Mouse (Mus musculus): ENCODE measurements around the gene Dll4. TPM values are rescaled to one million over a fixed set of nuclear protein-coding genes. Genes with fewer than 3 reads are reported as not detected.
A peak's percentile ranks its signal among the peaks of the same experiment; 100 is the strongest.

Dll4 gene
- total and polyA plus RNA-seq, 3 experiments = 0.12 to 0.13 TPM; not detected in 1

DNA sequence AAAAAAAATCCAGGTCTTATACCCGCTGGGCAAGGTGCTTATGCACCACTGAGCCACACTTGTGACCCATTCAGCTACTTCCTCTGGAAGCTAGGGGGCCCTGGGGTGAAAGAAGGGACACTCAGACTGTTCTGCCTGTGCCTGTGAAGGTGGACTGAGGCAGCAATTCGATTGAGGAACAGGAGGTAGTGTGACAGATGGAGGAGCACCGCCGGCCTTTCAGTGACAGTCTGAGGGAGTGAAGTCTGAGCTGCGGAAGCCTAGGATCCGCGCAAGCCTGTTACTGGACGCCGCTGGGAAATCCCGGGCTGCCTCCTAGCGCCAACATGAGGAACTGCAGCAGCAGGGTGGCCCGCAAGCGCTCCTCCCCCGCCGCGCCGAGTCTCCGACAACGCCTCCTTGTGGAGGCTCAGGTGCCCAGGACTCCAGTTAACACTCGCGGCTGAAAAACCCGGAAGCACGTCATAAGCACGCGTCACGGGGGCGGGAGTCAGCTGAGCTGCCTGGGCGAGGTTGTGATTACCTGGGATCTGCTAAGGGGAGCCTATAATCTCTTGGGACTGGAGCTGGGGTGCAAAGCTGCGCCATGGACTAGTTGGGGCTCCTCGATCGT is 37.2 kb upstream of the Dll4 start, which contains the start of gene Vps18:
Gene Vps18 (plus strand): TSS at position 471 of the 613 bp plus-strand sequence.
- TF ChIP-seq GABPA (IDR thresholded peaks at IDR 0.05; ENCODE audit: insufficient replicate concordance, low read depth, low read length) = no peak; the same call in 1 of the 2 replicates
- peak; percentile 69 for TF ChIP-seq ZNF384 (IDR thresholded peaks at IDR 0.05; ENCODE audit: low read depth, low read length)
- peak; percentile 62; the same call in 1 of the 2 replicates for TF ChIP-seq ETS1 (conservative IDR thresholded peaks at IDR 0.05; ENCODE audit: low read depth, low read length)
- TF ChIP-seq SMC3 (IDR thresholded peaks at IDR 0.05; ENCODE audit: low read depth, low read length) = peak; percentile 97
- peak; percentile 89 for TF ChIP-seq MEF2A (IDR thresholded peaks at IDR 0.05; ENCODE audit: borderline replicate concordance, low read depth, low read length)
- peak; percentile 68 for TF ChIP-seq NRF1 (IDR thresholded peaks at IDR 0.05; ENCODE audit: low read depth, low read length)
- peak; percentile 91 for TF ChIP-seq MAX (IDR thresholded peaks at IDR 0.05; ENCODE audit: low read length)
- TF ChIP-seq ELF1 (IDR thresholded peaks at IDR 0.05; ENCODE audit: low read depth, low read length) = peak; percentile 91
- peak; percentile 71; the same call in 1 of the 2 replicates for TF ChIP-seq RCOR1 (conservative IDR thresholded peaks at IDR 0.05; ENCODE audit: low read depth, low read length)
- TF ChIP-seq MAFK (IDR thresholded peaks at IDR 0.05; ENCODE audit: insufficient replicate concordance, low read length) = peak; percentile 52; the same call in 1 of the 2 replicates
- peak; percentile 26; the same call in 1 of the 2 replicates for TF ChIP-seq TBP (conservative IDR thresholded peaks at IDR 0.05; ENCODE audit: low read depth, low read length)
- TF ChIP-seq TCF12 (IDR thresholded peaks at IDR 0.05; ENCODE audit: low read depth, low read length) = peak; percentile 87
- TF ChIP-seq JUND (conservative IDR thresholded peaks at IDR 0.05; ENCODE audit: low read depth, low read length) = no peak
- TF ChIP-seq UBTF (IDR thresholded peaks at IDR 0.05; ENCODE audit: low read depth, low read length) = 0 out of 2 replicates have a peak, but pooled peaks have one; percentile 53
- peak; percentile 91 for TF ChIP-seq NELFE (IDR thresholded peaks at IDR 0.05; ENCODE audit: low read depth, low read length)
- peak; percentile 97 for TF ChIP-seq MAZ (IDR thresholded peaks at IDR 0.05; ENCODE audit: low read depth, low read length)
- peak; percentile 74 for TF ChIP-seq POLR2A (IDR thresholded peaks at IDR 0.05; ENCODE audit: low read depth, low read length)
- no peak for TF ChIP-seq PAX5 (IDR thresholded peaks at IDR 0.05; ENCODE audit: low read length)
- peak; percentile 80; the same call in 1 of the 2 replicates for TF ChIP-seq POLR2AphosphoS2 (IDR thresholded peaks at IDR 0.05; ENCODE audit: low read depth, low read length)
- TF ChIP-seq BHLHE40 (IDR thresholded peaks at IDR 0.05; ENCODE audit: low read depth, low read length) = peak; percentile 94
- TF ChIP-seq KAT2A (IDR thresholded peaks at IDR 0.05; ENCODE audit: insufficient replicate concordance, low read length) = peak; percentile 71; the same call in 1 of the 2 replicates
- TF ChIP-seq CHD2 (IDR thresholded peaks at IDR 0.05; ENCODE audit: low read length) = peak; percentile 88
- peak; percentile 54 for TF ChIP-seq ZC3H11A (IDR thresholded peaks at IDR 0.05; ENCODE audit: low read depth, low read length)
- peak; percentile 85 for TF ChIP-seq MXI1 (IDR thresholded peaks at IDR 0.05; ENCODE audit: low read depth, low read length)
- TF ChIP-seq SIN3A (IDR thresholded peaks at IDR 0.05; ENCODE audit: low read length) = peak; percentile 100
- TF ChIP-seq USF1 (IDR thresholded peaks at IDR 0.05; ENCODE audit: low read depth, low read length) = peak; percentile 77
- TF ChIP-seq CHD1 (IDR thresholded peaks at IDR 0.05; ENCODE audit: low read depth, low read length) = no peak
- TF ChIP-seq RAD21 (IDR thresholded peaks at IDR 0.05; ENCODE audit: low read depth, low read length) = peak; percentile 92
- TF ChIP-seq JUN (IDR thresholded peaks at IDR 0.05; ENCODE audit: insufficient read depth, low read depth, low read length) = no peak
- TF ChIP-seq E2F4 (IDR thresholded peaks at IDR 0.05; ENCODE audit: insufficient replicate concordance, low read depth, low read length) = 0 out of 2 replicates have a peak, but pooled peaks have one; percentile 64
- TF ChIP-seq ZMIZ1 (IDR thresholded peaks at IDR 0.05; ENCODE audit: low read depth, low read length) = peak; percentile 94
- peak; percentile 82; the same call in 1 of the 2 replicates for TF ChIP-seq MYC (IDR thresholded peaks at IDR 0.05; ENCODE audit: low read depth, low read length)
- TF ChIP-seq EP300 (IDR thresholded peaks at IDR 0.05; ENCODE audit: low read length) = 0 out of 2 replicates have a peak, but pooled peaks have one; percentile 13
- peak; percentile 55 for TF ChIP-seq USF2 (conservative IDR thresholded peaks at IDR 0.05; ENCODE audit: low read depth, low read length)
- TF ChIP-seq IRF4 (IDR thresholded peaks at IDR 0.05; ENCODE audit: low read depth, low read length) = peak; percentile 81
- TF ChIP-seq CTCF (conservative IDR thresholded peaks at IDR 0.05 in 1 of 2, IDR thresholded peaks at IDR 0.05 in 1 of 2; ENCODE audit: low read depth in 2 of 2, low read length in 2 of 2) = peak; percentile 75 to 99
- peak; percentile 89 for TF ChIP-seq HCFC1 (IDR thresholded peaks at IDR 0.05; ENCODE audit: low read depth, low read length)
- TF ChIP-seq ZKSCAN1 (IDR thresholded peaks at IDR 0.05; ENCODE audit: borderline replicate concordance, low read depth, low read length) = no peak
- dilution Hi-C loops (cut with MboI; ENCODE audit: extremely low pct_ligation_motif_present, extremely low pct_unique_long_range_greater_than_20kb, low sequenced_read_pairs) = no loop called here
- Histone ChIP-seq H3K9ac (ENCODE audit: insufficient read depth, low read depth) (peak within 1 kb of the TSS; percentile 95), H3K4me1 (ENCODE audit: control insufficient read depth in 1 of 2, insufficient read depth in 2 of 2) (peaks cover 8 to 23% of the 10 kb centered on the region in 2 experiments), H3K4me2 (ENCODE audit: insufficient read depth, low read depth, poor library complexity, severe bottlenecking) (peak within 1 kb of the TSS; percentile 97), H3K36me3 (replicated peaks in 1 of 2; ENCODE audit: control insufficient read depth in 1 of 2, insufficient read depth in 1 of 2, low read length in 1 of 2) (peaks cover 24 to 37% of the 10 kb centered on the region in 2 experiments), H3K79me2 (replicated peaks; ENCODE audit: control insufficient read depth, extremely low read depth, insufficient read depth, poor library complexity, severe bottlenecking) (peaks cover 19% of the 10 kb centered on the region), H3K27me3 (replicated peaks) (no peaks in the 10 kb centered on the region), H3K9me3 (replicated peaks; ENCODE audit: low read length) (no peaks in the 10 kb centered on the region), H3K4me3 (replicated peaks in 1 of 3; ENCODE audit: low read depth in 2 of 3, low read length in 2 of 3, poor library complexity in 1 of 3) (peak within 1 kb of the TSS; percentile 85 to 91 (median 89)), H3K27ac (ENCODE audit: insufficient read depth, low read depth) (no peak within 1 kb of the TSS; the same call in 1 of the 2 replicates)
- in situ Hi-C loops (cut with MboI; ENCODE audit: low pct_ligation_motif_present, low pct_unique_long_range_greater_than_20kb, low sequenced_read_pairs) = loop anchor here (5.0 kb wide), 1 partner anchor 36 kb away; no protein-coding TSS in a partner anchor
- peak; percentile 97 for DNase-seq (ENCODE audit: extremely low read depth)
